Mouse (Mus musculus): ENCODE results near the gene Ubqln4.

Ubqln4 gene

DNA sequence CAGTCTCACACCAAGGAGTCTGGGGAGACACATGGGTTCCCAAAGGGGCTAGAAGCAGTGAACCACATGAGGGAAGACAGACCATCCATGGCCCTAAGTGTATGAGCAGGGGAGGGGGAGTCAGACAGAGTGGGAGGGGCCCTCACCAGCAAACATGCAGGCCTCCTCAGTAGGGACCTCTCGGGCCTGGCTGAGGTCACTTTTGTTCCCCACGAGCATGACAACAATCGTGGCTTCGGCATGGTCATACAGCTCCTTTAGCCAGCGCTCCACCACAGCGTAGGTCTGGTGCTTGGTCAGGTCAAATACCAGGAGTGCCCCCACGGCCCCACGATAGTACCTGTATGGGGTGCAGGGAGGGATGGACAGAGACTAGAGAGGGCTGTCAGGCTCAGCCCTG lies 10.4 kb upstream of the Ubqln4 start:
- no peak for DNase-seq

GRCm38 (mm10) chr3:88543651-88544410 lies 9.7 kb upstream of the Ubqln4 start:
- no peak for DNase-seq

DNA sequence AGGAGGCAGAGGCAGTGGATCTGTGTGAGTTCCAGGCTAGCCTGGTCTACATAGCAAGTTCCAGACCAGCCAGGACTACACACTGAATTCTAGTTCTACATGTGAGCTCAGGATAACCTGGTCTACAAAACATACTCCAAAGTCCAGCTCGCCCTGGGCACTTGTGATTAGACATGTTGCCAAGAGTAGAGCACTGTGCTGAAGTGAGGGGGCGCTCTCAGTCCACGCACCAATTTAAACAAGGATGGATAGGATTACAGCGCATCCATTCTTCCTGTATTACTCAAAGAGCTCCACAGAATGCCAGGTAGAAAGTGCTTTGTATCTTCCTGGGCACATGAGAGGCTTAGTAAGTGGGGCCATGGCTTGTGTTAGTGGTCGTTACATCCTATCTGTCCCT lies 9.0 kb upstream of the Ubqln4 start:
- DNase-seq = peak; percentile 53

DNA sequence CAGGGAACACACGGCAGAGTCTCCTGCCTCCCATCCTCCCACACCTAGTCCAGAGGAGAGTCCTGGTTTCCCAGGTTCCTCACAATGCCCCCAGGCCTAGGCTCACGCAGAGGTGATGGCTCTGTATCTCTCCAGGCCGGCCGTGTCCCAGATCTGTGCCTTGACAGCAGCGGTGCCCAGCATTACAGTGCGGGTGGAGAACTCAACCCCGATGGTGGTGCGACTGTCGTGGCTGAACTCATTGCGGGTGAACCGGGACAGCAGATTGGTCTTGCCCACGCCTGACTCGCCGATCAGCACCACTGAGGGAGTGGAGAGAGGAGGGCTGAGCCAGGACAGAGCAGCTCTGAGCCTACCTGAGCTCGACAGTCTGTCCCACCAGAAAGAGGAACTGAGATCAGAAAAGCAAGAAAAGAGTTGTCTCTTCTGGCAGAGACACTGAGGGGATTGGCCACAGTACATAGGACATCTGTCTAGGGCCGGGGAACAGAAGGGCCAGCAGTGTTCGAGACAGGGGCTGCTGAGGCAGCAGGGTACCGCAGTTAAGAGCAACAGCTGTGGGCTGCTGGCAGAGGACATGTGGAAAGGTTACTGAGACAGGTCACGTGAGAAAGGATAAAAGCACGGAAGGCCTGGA lies 8.5 kb upstream of the Ubqln4 start:
- DNase-seq = no peak

- no peak for DNase-seq
Observed at GRCm38 (mm10) chr3:88546674-88547418, 6.7 kb upstream of the Ubqln4 start.

DNA sequence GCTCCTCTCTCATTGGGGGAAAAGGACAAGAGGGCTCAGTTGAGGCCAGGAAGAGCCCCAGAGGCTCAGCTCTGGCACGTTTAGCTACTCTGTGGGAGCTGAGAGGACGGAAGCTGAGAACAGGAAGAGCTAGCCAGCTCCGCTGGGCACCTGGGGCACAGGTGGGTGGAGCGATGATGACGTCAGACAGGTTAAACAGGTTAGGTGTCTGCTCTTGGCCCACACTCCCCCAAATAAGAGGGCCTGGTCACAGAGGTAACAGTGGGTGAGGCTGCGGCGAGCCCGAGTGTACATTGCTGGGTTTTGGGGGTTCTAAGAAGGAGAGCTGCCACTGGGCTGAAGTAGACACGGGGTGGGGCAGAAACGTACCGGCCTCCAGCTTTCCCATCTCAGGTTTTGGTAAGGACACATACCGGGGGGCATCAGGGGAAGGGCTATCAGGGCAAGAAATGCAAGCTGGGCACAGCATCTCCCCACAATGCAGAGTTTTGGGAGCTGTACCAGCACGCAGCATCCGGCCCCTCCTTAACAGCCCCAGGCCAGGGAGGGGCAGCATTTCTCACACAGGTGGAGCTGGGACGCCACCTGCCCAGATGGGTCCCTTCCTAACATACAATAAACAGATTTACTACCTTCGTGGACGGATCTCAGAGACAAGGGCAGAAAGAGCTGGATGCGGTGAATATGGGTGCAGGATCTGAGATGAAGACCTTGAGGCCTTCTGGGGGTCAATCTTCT lies 5.2 kb upstream of the Ubqln4 start, which contains the start of gene Rab25:
TSS of gene Rab25 (minus strand) at position 121 of the 738 bp plus-strand sequence.
- peak; percentile 72 for DNase-seq

GRCm38 (mm10) chr3:88551586-88551985 lies 2.0 kb upstream of the Ubqln4 start:
- peak; percentile 59 for DNase-seq

GRCm38 (mm10) chr3:88552082-88552645 lies 1.4 kb upstream of the Ubqln4 start:
- DNase-seq = no peak

- DNase-seq = peak; percentile 99
Observed at GRCm38 (mm10) chr3:88552676-88553524, 658 bp upstream of the Ubqln4 start, which contains the start of gene Lamtor2. Lamtor2 (minus strand) TSS chr3:88553074.

- DNase-seq = peak; percentile 53
Observed at GRCm38 (mm10) chr3:88553880-88554586, 475 bp downstream of the Ubqln4 start.

DNA sequence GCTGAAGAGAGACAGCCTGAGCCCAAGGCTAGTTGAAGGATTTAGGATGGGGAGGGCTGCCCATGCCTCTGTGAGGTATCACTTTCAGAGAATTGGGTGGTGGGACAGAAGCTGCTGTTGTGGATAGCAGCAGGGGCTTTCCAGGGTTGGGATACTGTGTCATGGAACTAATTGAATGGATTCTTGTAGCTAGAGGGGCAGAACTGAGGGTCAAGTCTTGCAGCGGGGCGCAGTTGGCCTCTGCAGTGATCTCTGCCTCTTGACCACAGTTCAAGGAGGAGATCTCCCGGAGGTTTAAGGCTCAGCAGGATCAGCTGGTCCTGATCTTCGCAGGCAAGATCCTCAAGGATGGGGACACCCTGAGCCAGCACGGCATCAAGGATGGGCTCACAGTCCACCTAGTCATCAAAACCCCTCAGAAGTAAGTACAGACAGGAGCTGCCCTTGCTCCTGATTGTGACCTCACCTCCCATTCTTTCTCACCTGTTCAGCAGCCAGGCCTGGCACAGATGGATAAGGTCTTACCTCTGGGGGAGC lies 1.6 kb downstream of the Ubqln4 start:
- no peak for DNase-seq

DNA sequence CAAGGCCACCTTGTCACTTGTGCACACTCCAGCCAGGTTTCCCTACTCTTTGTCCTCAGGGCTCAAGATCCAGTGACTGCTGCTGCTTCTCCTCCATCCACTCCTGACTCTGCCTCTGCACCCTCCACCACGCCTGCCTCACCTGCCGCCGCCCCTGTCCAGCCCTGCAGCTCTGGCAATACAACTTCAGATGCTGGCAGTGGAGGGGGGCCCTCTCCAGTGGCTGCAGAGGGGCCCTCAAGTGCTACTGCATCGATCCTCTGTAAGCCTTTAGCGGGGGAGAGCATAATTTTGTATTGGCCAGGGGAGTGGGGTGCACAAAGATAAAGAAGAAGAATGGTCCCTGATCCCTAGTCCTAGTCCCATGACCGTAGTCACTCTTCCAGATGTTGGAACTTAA lies 2.2 kb downstream of the Ubqln4 start:
- DNase-seq = no peak

DNA sequence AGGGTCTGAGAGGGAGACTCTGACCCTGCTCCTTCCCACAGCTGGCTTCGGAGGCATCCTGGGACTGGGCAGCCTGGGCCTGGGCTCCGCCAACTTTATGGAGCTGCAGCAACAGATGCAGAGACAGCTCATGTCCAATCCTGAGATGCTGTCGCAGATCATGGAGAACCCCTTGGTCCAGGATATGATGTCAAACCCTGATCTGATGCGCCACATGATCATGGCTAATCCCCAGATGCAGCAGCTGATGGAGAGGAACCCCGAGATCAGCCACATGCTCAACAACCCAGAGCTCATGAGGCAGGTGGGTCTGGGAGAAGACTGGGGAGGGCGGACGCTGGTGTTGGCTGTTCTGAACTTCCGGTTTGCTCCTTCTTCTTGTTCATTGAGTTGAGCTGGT lies 3.1 kb downstream of the Ubqln4 start:
- no peak for DNase-seq

GRCm38 (mm10) chr3:88559596-88559995 lies 6.0 kb downstream of the Ubqln4 start:
- DNase-seq = no peak

DNA sequence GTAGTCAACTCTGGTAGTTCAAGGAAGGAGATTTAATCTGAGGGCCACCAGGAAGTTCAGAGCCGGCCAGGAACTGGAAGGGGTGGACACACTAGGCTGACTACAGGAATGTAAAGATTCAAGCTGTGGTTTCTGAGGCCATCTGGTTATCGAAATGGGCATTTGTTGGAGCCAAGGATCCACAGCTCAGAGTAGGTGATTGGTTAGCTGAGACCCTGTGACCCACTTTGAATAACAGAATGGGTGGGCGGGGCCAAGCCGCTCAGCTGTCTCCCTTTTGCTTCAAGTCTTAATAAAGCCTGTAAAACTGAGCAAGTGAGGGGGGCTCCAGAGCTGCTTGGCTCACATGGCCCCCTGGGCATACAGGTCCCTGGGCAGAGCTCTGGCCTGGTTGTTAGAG lies 8.4 kb downstream of the Ubqln4 start:
- DNase-seq = peak; percentile 55

GRCm38 (mm10) chr3:88563442-88563841 lies 9.9 kb downstream of the Ubqln4 start:
- no peak for DNase-seq

DNA sequence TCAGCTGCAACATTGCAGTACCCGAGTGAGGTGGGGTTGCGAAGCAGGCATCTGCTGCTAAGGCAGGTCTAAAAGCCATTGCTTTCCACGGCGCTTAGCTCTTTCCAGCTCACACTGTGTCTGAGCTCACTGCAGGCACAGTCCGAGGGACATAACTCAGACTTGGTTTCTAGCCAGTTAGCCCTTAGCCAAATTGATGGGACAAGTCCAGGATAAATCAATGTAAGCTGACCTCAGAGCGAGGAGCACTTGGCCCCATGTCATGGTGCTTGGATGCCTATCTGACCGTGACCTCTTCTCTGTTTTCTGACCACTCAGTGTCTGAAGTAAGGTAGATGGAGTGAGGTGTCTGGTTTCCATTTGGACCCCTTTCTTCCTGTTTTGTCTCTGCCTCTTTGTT lies 10.4 kb downstream of the Ubqln4 start:
- no peak for DNase-seq

- no peak for DNase-seq
Observed at GRCm38 (mm10) chr3:88566116-88566515, 12.6 kb downstream of the Ubqln4 start.

DNA sequence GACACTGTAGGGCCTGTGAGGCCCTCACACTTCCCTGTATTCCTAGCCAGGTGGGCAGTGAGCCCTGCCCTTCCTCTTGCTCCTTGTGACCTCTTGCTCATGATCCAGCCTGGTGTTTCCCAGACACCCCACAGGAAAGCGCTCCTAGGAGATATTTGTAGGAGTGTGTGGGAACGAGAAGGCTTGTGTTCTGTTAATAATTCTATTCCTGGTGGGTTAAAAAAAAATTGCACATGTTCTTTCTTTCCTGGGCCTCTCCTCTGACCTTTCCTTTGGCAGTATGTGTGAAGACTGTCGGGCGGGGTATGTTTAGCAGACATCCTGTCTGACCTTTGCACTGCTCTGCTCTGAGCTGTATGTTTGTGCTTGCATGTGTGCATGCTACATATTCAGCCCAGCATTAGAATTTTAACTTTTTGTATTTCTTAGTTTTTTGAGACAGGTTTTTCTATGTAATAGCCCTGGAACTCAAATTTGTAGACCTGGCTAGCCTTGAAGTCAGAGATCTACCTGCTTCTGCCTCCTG lies 13.0 kb downstream of the Ubqln4 start:
- peak; percentile 53 for DNase-seq

GRCm38 (mm10) chr3:88567892-88568291 lies 14.3 kb downstream of the Ubqln4 start:
- DNase-seq = no peak

Data from kidney, adult 9 months (tissue).